Mouse (Mus musculus) stomach, postnatal 0 days (tissue): ENCODE measurements around the gene Gm49322. TPM values are rescaled to one million over a fixed set of nuclear protein-coding genes. Genes with fewer than 3 reads are reported as not detected.
A peak's percentile ranks its signal among the peaks of the same experiment; 100 is the strongest.

Experiments used
- ATAC-seq: fragments of 200-750 bp; cut with Nextera tagmentation; 2 replicates; pipeline ENCODE4 v1.8.0; 2017; ENCODE audit not compliant: low FRiP score, low TSS enrichment
- DNase-seq: peaks from one replicate; pipeline ENCODE4 v3.0.0-alpha.2; 2016; ENCODE audit warnings: low spot score
- H3K27ac ChIP-seq: fragments of 300-500 bp; sonication (generic); replicated peaks from 2 replicates; pipeline ENCODE4 v1.5.1; 2014; ENCODE audit warnings: mild to moderate bottlenecking, control low read depth
- H3K27me3 ChIP-seq: fragments of 300-500 bp; sonication (generic); 2 replicates; pipeline ENCODE4 v1.6.1; 2014; ENCODE audit warnings: low read length; ENCODE audit not compliant: control insufficient read depth, insufficient read depth
- H3K36me3 ChIP-seq: fragments of 300-500 bp; sonication (generic); 2 replicates; pipeline ENCODE4 v1.6.1; 2014; ENCODE audit warnings: low read length, mixed read lengths; ENCODE audit not compliant: control insufficient read depth, insufficient read depth
- H3K4me1 ChIP-seq: fragments of 300-500 bp; sonication (generic); replicated peaks from 2 replicates; pipeline ENCODE4 v1.6.1; 2014; ENCODE audit warnings: antibody characterized with exemption; ENCODE audit not compliant: control insufficient read depth, insufficient read depth
- H3K4me2 ChIP-seq: fragments of 300-500 bp; sonication (generic); replicated peaks from 2 replicates; pipeline ENCODE4 v1.6.1; 2014; ENCODE audit warnings: low read depth, mild to moderate bottlenecking, control low read depth, moderate library complexity
- H3K4me3 ChIP-seq: fragments of 300-500 bp; sonication (generic); 2 replicates; pipeline ENCODE4 v1.5.1; 2014; ENCODE audit warnings: low read depth, low read length, control low read depth
- H3K9ac ChIP-seq: fragments of 300-500 bp; sonication (generic); 2 replicates; pipeline ENCODE4 v1.6.1; 2014; ENCODE audit warnings: mild to moderate bottlenecking, low read length, control low read depth, mixed read lengths
- H3K9me3 ChIP-seq: fragments of 300-500 bp; sonication (generic); 2 replicates; pipeline ENCODE4 v1.6.1; 2016; ENCODE audit warnings: low read length; ENCODE audit not compliant: control insufficient read depth
- CTCF ChIP-seq: IDR thresholded peaks from 2 replicates; pipeline ENCODE4 v1.5.1; 2016; ENCODE audit warnings: antibody characterized with exemption, low read depth, mild to moderate bottlenecking, moderate library complexity
- EP300 ChIP-seq: optimal IDR thresholded peaks from 2 replicates; pipeline ENCODE3; 2016; ENCODE audit warnings: antibody characterized with exemption
- WGBS: fragments of 180-500 bp; shearing (Covaris S2); extraction: QIAGEN DNeasy Blood & Tissue Kit; methylation state at CpG from one replicate; pipeline ENCODE4 v1.1.7; 2014; 5-methylcytosine and 5-hydroxymethylcytosine counted together
- polyA plus RNA-seq: library from polyadenylated mRNA; unstranded; fragments of >200 nt; fragmentation: Nextera tagmentation; extraction: Ambion mirVana; gene quantifications from 2 replicates; pipeline ENCODE4 v1.2.1, GENCODE M21; 2015

Gene Gm49322
- polyA plus RNA-seq, 1 experiment from 2014 or later = 1.7 TPM

- H3K27me3 ChIP-seq = no peaks in the 10 kb centered on the region
- no peak for TF ChIP-seq CTCF
- no peak overlapping the region for H3K4me3 ChIP-seq
- ATAC-seq (no peak), DNase-seq (no peak)
- H3K9me3 ChIP-seq = no peaks in the 10 kb centered on the region
- H3K4me2 ChIP-seq = no peak overlapping the region
- no peak overlapping the region for H3K9ac ChIP-seq
- H3K36me3 ChIP-seq = no peaks in the 10 kb centered on the region
- H3K27ac ChIP-seq = no peak overlapping the region
- WGBS = 80% methylated on average over 2 of the region's 2 CpGs
- peaks cover 18% of the 10 kb centered on the region for H3K4me1 ChIP-seq
These were observed 33.3 kb upstream of the Gm49322 start for GRCm38 (mm10) chr10:80572477-80572876.

GRCm38 (mm10) chr10:80573944-80574343 lies 31.9 kb upstream of the Gm49322 start:
- H3K9me3 ChIP-seq = no peaks in the 10 kb centered on the region
- no peaks in the 10 kb centered on the region for H3K27me3 ChIP-seq
- H3K36me3 ChIP-seq = no peaks in the 10 kb centered on the region
- no peak overlapping the region for H3K4me3 ChIP-seq
- no peak overlapping the region for H3K9ac ChIP-seq
- H3K4me1 ChIP-seq = peaks cover 18% of the 10 kb centered on the region
- 0 out of 2 replicates have a peak overlapping the region, but pooled peaks have one; percentile 18 for H3K27ac ChIP-seq
- no peak overlapping the region for H3K4me2 ChIP-seq
- 47% methylated on average over 9 of the region's 9 CpGs for WGBS
- TF ChIP-seq CTCF = no peak
- no peak for TF ChIP-seq EP300
- DNase-seq (no peak), ATAC-seq (no peak)

GRCm38 (mm10) chr10:80574896-80575295 lies 30.9 kb upstream of the Gm49322 start:
- Histone ChIP-seq H3K27ac (no peak overlapping the region), H3K9me3 (no peaks in the 10 kb centered on the region), H3K9ac (no peak overlapping the region), H3K4me1 (peaks cover 16% of the 10 kb centered on the region), H3K4me2 (no peak overlapping the region), H3K4me3 (no peak overlapping the region), H3K27me3 (no peaks in the 10 kb centered on the region), H3K36me3 (no peaks in the 10 kb centered on the region)
- ATAC-seq (no peak), DNase-seq (no peak)
- 73% methylated on average over 3 of the region's 3 CpGs for WGBS
- TF ChIP-seq CTCF = no peak
- TF ChIP-seq EP300 = no peak

- no peaks in the 10 kb centered on the region for H3K9me3 ChIP-seq
- no peak for ATAC-seq
- no peaks in the 10 kb centered on the region for H3K27me3 ChIP-seq
- H3K4me1 ChIP-seq = peaks cover 12% of the 10 kb centered on the region
- no peak for TF ChIP-seq EP300
- TF ChIP-seq CTCF = no peak
- no peak for DNase-seq
- WGBS = 7% methylated on average over 17 of the region's 17 CpGs
- no peaks in the 10 kb centered on the region for H3K36me3 ChIP-seq
- H3K9ac ChIP-seq = peak overlapping the region; percentile 75
- H3K27ac ChIP-seq = no peak overlapping the region
- peak overlapping the region; percentile 92 for H3K4me2 ChIP-seq
- peak overlapping the region; percentile 75 for H3K4me3 ChIP-seq
These were observed 29.9 kb upstream of the Gm49322 start for GRCm38 (mm10) chr10:80575925-80576324.

GRCm38 (mm10) chr10:80576351-80577194 lies 29.2 kb upstream of the Gm49322 start:
- no peaks in the 10 kb centered on the region for H3K36me3 ChIP-seq
- H3K9ac ChIP-seq = peak overlapping the region; percentile 75
- DNase-seq (peak; percentile 81), ATAC-seq (peak; percentile 6)
- H3K4me3 ChIP-seq = peak overlapping the region; percentile 75
- WGBS = 0% methylated on average over 75 of the region's 96 CpGs
- no peak for TF ChIP-seq EP300
- peak; percentile 39 for TF ChIP-seq CTCF
- peaks cover 7% of the 10 kb centered on the region for H3K4me1 ChIP-seq
- no peaks in the 10 kb centered on the region for H3K27me3 ChIP-seq
- H3K4me2 ChIP-seq = peak overlapping the region; percentile 92
- peak overlapping the region; percentile 88 for H3K27ac ChIP-seq
- no peaks in the 10 kb centered on the region for H3K9me3 ChIP-seq
